Mouse (Mus musculus) heart, adult 10 weeks (tissue): Measurements from ENCODE around the gene Atp8b4. TPM values are rescaled to one million over a fixed set of nuclear protein-coding genes. Genes with fewer than 3 reads are reported as not detected.

Experiments used
- polyA plus RNA-seq: library from polyadenylated mRNA; stranded (reverse); fragments of 350-450 nt; fragmentation: Illumina TruSeq; extraction: RNeasy Lipid Tissue Mini Kit (QIAGEN cat#74804); gene quantifications from one replicate; pipeline ENCODE4 v1.2.3, GENCODE M21; 2014; ENCODE audit warnings: low read depth, low replicate concordance

The Atp8b4 gene
- polyA plus RNA-seq = 0.37 TPM

DNA sequence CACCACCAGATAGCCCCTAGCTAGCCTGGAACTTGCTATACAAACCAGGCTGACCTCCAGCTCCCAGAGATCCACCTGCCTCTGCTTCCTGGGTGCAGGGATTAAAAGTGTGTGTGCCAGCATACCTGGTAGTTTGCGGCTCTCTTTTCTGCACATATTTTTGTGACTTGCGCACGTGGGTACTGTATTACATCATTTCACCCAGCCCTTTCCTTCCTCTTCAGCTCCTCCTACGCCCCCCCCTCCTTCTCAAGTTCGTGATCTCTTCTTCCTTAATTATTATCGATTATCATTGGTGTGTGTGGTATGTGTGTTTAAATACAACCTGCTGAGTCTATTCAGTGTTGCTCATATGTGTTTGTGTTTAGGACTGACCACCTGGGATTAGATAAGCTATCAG lies at the start of gene Atp8b4:
Atp8b4 (minus strand) TSS at position 154 of the 400 bp plus-strand sequence.

Other genes starting within 250 kb of the Atp8b4 start
- gene Slc27a2, start 51.7 kb upstream of the Atp8b4 start, polyA plus RNA-seq = 1.4 TPM
- gene Hdc, start 118.6 kb upstream of the Atp8b4 start, polyA plus RNA-seq = 2.8 TPM
- 12.1 TPM for gene Gabpb1, start 175.7 kb upstream of the Atp8b4 start, polyA plus RNA-seq
- 26.4 TPM for gene Usp8, start 206.7 kb upstream of the Atp8b4 start, polyA plus RNA-seq